Mouse (Mus musculus): ENCODE data around the gene Kremen2. TPM values are rescaled to one million over a fixed set of nuclear protein-coding genes. Genes with fewer than 3 reads are reported as not detected.

Kremen2 gene
- polyA plus RNA-seq, 1 experiment = 3.8 TPM

DNA sequence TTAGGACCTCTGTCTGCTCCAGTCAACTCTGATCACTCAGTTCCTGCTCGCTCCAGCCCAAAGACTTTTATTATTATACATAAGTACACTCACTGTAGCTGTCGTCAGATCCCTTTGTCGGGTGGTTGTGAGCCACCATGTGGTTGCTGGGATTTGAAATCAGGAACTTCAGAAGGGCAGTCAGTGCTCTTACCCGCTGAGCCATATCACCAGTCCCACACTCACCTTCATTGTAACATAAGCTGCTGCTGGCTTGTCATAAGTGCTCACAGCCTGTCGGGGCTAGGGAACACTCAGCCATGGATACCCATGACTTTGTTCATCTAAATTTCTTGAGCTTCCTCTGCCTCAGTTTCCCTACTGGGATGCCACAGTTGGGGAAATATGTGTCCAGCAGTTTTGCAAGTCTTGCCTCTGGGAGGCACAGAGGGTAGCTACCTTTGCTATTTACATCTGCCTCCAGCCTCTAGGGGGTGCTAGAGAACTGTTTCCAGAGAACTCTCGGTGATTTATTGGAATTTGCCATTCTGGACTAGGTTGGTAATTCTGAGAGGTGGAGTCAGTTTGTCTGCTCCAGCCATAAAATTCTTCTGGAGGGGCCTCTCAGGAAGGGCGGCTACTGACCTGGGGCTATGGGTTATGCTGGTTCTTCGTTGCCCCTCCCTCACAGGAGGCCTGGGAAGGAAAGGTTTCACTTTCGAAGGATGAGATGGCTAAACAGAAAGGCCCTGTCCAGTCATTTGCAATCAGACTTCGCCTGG lies 3.2 kb upstream of the Kremen2 start:
- no peaks in the 10 kb centered on the region for H3K36me3 ChIP-seq (ENCODE audit: control insufficient read depth, insufficient read depth, low read length)
- H3K27me3 ChIP-seq (ENCODE audit: control insufficient read depth, insufficient read depth, low read length) = peaks cover 8% of the 10 kb centered on the region
- peaks cover 22% of the 10 kb centered on the region for H3K4me1 ChIP-seq (replicated peaks; ENCODE audit: control insufficient read depth, insufficient read depth, low read length)
- WGBS = 14% methylated on average over 10 of the region's 10 CpGs
- TF ChIP-seq CTCF (IDR thresholded peaks at IDR 0.05; ENCODE audit: borderline replicate concordance, control insufficient read depth, extremely low read depth, insufficient read depth, low read length, poor library complexity) = no peak
- no peak for TF ChIP-seq POLR2A (IDR thresholded peaks at IDR 0.05; ENCODE audit: control insufficient read depth, extremely low read depth, insufficient read depth, low read length, poor library complexity)
- no peak overlapping the region for H3K27ac ChIP-seq (ENCODE audit: control insufficient read depth, insufficient read depth, low read length)
- H3K4me3 ChIP-seq (ENCODE audit: control insufficient read depth, insufficient read depth, low read length) = peak overlapping the region; percentile 36
- peak; percentile 75 for DNase-seq

- H3K27ac ChIP-seq (ENCODE audit: control insufficient read depth, insufficient read depth, low read length) = no peak overlapping the region
- no peaks in the 10 kb centered on the region for H3K36me3 ChIP-seq (ENCODE audit: control insufficient read depth, insufficient read depth, low read length)
- no peak for TF ChIP-seq POLR2A (IDR thresholded peaks at IDR 0.05; ENCODE audit: control insufficient read depth, extremely low read depth, insufficient read depth, low read length, poor library complexity)
- TF ChIP-seq CTCF (IDR thresholded peaks at IDR 0.05; ENCODE audit: borderline replicate concordance, control insufficient read depth, extremely low read depth, insufficient read depth, low read length, poor library complexity) = no peak
- WGBS = 24% methylated on average over 6 of the region's 6 CpGs
- H3K4me3 ChIP-seq (ENCODE audit: control insufficient read depth, insufficient read depth, low read length) = no peak overlapping the region
- DNase-seq = no peak
- peaks cover 11% of the 10 kb centered on the region for H3K27me3 ChIP-seq (ENCODE audit: control insufficient read depth, insufficient read depth, low read length)
- H3K4me1 ChIP-seq (replicated peaks; ENCODE audit: control insufficient read depth, insufficient read depth, low read length) = peaks cover 22% of the 10 kb centered on the region
These were observed 2.4 kb upstream of the Kremen2 start for GRCm38 (mm10) chr17:23748026-23748425.

- Histone ChIP-seq H3K36me3 (ENCODE audit: control insufficient read depth, insufficient read depth, low read length) (no peaks in the 10 kb centered on the region), H3K27me3 (ENCODE audit: control insufficient read depth, insufficient read depth, low read length) (peaks cover 13% of the 10 kb centered on the region), H3K27ac (ENCODE audit: control insufficient read depth, insufficient read depth, low read length) (no peak overlapping the region), H3K4me3 (ENCODE audit: control insufficient read depth, insufficient read depth, low read length) (no peak overlapping the region), H3K4me1 (replicated peaks; ENCODE audit: control insufficient read depth, insufficient read depth, low read length) (peaks cover 24% of the 10 kb centered on the region)
- TF ChIP-seq CTCF (IDR thresholded peaks at IDR 0.05; ENCODE audit: borderline replicate concordance, control insufficient read depth, extremely low read depth, insufficient read depth, low read length, poor library complexity) = no peak
- no peak for TF ChIP-seq POLR2A (IDR thresholded peaks at IDR 0.05; ENCODE audit: control insufficient read depth, extremely low read depth, insufficient read depth, low read length, poor library complexity)
- WGBS = 90% methylated on average over 3 of the region's 3 CpGs
- DNase-seq = no peak
These were observed 1.8 kb upstream of the Kremen2 start for GRCm38 (mm10) chr17:23747471-23747870.

DNA sequence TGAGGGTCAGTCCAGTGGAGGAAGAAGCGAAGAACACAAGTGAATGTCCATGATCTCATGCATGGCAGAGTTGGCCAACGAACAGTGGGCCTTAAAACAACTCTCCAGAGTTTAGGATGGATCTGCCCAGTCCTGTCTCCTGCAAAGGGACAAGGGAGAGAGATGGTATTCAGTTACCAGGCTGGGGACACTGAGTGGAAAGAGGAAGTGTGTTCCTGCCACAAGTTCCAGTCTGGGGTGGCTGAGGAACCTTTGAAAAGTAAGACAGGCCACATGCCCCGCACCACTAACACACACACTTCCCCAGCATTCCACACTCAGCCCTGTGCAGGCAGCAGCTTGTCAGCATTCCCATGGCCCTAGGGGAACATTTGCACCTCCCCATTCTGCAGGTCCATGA lies 1.1 kb upstream of the Kremen2 start:
- H3K4me3 ChIP-seq (ENCODE audit: control insufficient read depth, insufficient read depth, low read length) = no peak overlapping the region
- 63% methylated on average over 3 of the region's 3 CpGs for WGBS
- H3K27ac ChIP-seq (ENCODE audit: control insufficient read depth, insufficient read depth, low read length) = no peak overlapping the region
- H3K36me3 ChIP-seq (ENCODE audit: control insufficient read depth, insufficient read depth, low read length) = no peaks in the 10 kb centered on the region
- peaks cover 27% of the 10 kb centered on the region for H3K4me1 ChIP-seq (replicated peaks; ENCODE audit: control insufficient read depth, insufficient read depth, low read length)
- no peak for DNase-seq
- peaks cover 17% of the 10 kb centered on the region for H3K27me3 ChIP-seq (ENCODE audit: control insufficient read depth, insufficient read depth, low read length)
- TF ChIP-seq CTCF (IDR thresholded peaks at IDR 0.05; ENCODE audit: borderline replicate concordance, control insufficient read depth, extremely low read depth, insufficient read depth, low read length, poor library complexity) (no peak), POLR2A (IDR thresholded peaks at IDR 0.05; ENCODE audit: control insufficient read depth, extremely low read depth, insufficient read depth, low read length, poor library complexity) (no peak)

DNA sequence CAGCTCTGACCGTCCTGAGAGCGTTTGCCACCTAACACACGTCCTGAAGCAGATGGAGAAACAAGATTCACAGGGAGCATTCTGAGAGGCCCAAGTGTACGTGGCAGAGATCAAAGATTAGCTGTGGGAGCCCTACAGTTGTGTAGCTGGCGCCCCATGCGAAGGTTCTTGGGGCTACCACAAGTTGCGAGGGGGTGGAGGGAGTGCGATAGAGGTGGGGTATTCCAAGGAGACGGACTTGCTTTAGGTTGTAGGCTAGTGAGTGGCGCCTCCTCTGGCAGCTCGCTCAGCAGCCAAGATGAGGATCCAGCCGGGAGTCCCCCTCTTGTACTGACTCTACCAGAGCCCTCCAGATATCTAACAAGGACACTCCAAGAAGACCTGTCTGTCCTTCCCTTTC lies 678 bp upstream of the Kremen2 start:
- H3K36me3 ChIP-seq (ENCODE audit: control insufficient read depth, insufficient read depth, low read length) = no peaks in the 10 kb centered on the region
- 40% methylated on average over 12 of the region's 12 CpGs for WGBS
- no peak for DNase-seq
- TF ChIP-seq CTCF (IDR thresholded peaks at IDR 0.05; ENCODE audit: borderline replicate concordance, control insufficient read depth, extremely low read depth, insufficient read depth, low read length, poor library complexity) (no peak), POLR2A (IDR thresholded peaks at IDR 0.05; ENCODE audit: control insufficient read depth, extremely low read depth, insufficient read depth, low read length, poor library complexity) (no peak)
- peaks cover 27% of the 10 kb centered on the region for H3K4me1 ChIP-seq (replicated peaks; ENCODE audit: control insufficient read depth, insufficient read depth, low read length)
- H3K27me3 ChIP-seq (ENCODE audit: control insufficient read depth, insufficient read depth, low read length) = peaks cover 22% of the 10 kb centered on the region
- no peak overlapping the region for H3K4me3 ChIP-seq (ENCODE audit: control insufficient read depth, insufficient read depth, low read length)
- H3K27ac ChIP-seq (ENCODE audit: control insufficient read depth, insufficient read depth, low read length) = no peak overlapping the region

DNA sequence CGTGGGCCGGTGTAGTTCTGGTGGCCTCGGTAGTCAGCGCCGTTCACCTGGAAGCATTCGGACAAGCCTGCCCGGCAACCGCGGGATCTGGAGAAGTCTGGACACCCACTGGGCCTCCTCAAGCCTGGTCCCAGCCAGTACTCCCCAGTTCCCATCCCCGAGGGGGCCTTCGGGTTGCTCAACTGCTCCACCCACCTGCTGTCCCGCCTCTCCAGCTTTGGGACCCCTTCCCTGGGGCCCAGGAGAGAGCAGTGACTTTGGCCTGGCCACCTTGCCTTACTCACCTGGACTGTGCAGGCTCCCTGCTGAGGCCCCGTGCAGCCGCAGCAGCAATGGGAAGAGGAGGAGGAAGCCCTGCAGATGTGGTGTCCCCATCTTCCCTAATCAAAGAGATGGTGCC lies 982 bp downstream of the Kremen2 start:
- WGBS = 24% methylated on average over 14 of the region's 14 CpGs
- no peak for DNase-seq
- no peak overlapping the region for H3K4me3 ChIP-seq (ENCODE audit: control insufficient read depth, insufficient read depth, low read length)
- no peak for TF ChIP-seq POLR2A (IDR thresholded peaks at IDR 0.05; ENCODE audit: control insufficient read depth, extremely low read depth, insufficient read depth, low read length, poor library complexity)
- H3K4me1 ChIP-seq (replicated peaks; ENCODE audit: control insufficient read depth, insufficient read depth, low read length) = peaks cover 40% of the 10 kb centered on the region
- no peaks in the 10 kb centered on the region for H3K36me3 ChIP-seq (ENCODE audit: control insufficient read depth, insufficient read depth, low read length)
- H3K27me3 ChIP-seq (ENCODE audit: control insufficient read depth, insufficient read depth, low read length) = peaks cover 28% of the 10 kb centered on the region
- no peak overlapping the region for H3K27ac ChIP-seq (ENCODE audit: control insufficient read depth, insufficient read depth, low read length)

GRCm38 (mm10) chr17:23744076-23744475 lies 1.6 kb downstream of the Kremen2 start:
- Histone ChIP-seq H3K27ac (ENCODE audit: control insufficient read depth, insufficient read depth, low read length) (no peak overlapping the region), H3K36me3 (ENCODE audit: control insufficient read depth, insufficient read depth, low read length) (no peaks in the 10 kb centered on the region), H3K4me1 (replicated peaks; ENCODE audit: control insufficient read depth, insufficient read depth, low read length) (peaks cover 39% of the 10 kb centered on the region), H3K27me3 (ENCODE audit: control insufficient read depth, insufficient read depth, low read length) (peaks cover 32% of the 10 kb centered on the region), H3K4me3 (ENCODE audit: control insufficient read depth, insufficient read depth, low read length) (no peak overlapping the region)
- WGBS = 58% methylated on average over 8 of the region's 8 CpGs
- no peak for TF ChIP-seq POLR2A (IDR thresholded peaks at IDR 0.05; ENCODE audit: control insufficient read depth, extremely low read depth, insufficient read depth, low read length, poor library complexity)
- no peak for TF ChIP-seq CTCF (IDR thresholded peaks at IDR 0.05; ENCODE audit: borderline replicate concordance, control insufficient read depth, extremely low read depth, insufficient read depth, low read length, poor library complexity)
- DNase-seq = no peak

Data from thymus, adult 2 months (tissue).